Mouse (Mus musculus): ENCODE data around the gene Irf2. TPM values are rescaled to one million over a fixed set of nuclear protein-coding genes. Genes with fewer than 3 reads are reported as not detected.
A peak's percentile ranks its signal among the peaks of the same experiment; 100 is the strongest.
"Not testable (repeated sequence)": the region's sequence is repeated elsewhere in the genome, so short reads cannot be mapped to it uniquely, and the experiment has no call there.

Irf2 gene
- total RNA-seq, 2 experiments from 2014 or later, result 17.2 to 55.0 TPM

DNA sequence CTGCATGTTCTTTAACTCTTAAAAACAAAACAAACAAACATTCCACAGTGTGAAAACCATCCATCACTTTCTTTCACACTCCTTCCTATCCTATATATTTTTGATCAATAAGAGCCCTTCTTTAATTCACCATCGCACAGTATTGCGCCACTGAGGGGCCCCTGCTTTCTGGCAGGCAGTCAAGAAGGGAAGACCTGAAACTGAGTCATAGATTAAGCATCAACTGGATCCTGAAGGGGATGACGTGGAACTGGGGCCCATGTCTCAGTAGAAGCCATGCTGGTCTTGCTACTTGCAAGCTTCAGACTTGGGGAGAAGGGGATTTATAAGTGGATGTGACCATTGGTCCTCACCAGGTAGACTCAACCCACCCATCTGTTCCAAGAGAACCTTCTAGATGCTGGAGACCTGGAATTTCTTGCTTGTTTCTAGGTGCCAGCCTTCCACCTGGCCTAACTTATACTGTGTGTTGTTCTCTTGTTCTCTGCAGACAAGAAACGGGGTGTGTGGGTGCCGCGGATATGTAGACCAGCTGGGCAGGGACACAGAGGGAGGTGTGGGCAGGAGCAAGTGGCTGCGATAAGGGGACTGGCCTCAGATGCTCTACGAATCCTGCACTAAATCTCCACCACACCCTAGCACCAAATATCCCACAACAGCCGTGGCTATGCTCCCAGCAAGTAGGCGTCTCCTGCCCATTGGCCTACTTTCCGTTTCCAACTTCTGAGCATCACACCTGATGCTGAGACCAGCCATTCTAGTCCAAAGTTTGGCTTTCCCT, 18.3 kb upstream of the Irf2 start:
- peak; percentile 90 for ATAC-seq (replicated peaks; ENCODE audit: low FRiP score, low TSS enrichment, poor library complexity, severe bottlenecking)

- no peak for ATAC-seq (replicated peaks; ENCODE audit: low FRiP score, low TSS enrichment, poor library complexity, severe bottlenecking)
Measured at GRCm38 (mm10) chr8:46722536-46722935, 17.0 kb upstream of the Irf2 start.

GRCm38 (mm10) chr8:46726383-46726782, 13.1 kb upstream of the Irf2 start:
- ATAC-seq (replicated peaks; ENCODE audit: low FRiP score, low TSS enrichment, poor library complexity, severe bottlenecking), result no peak

GRCm38 (mm10) chr8:46729671-46730070, 9.9 kb upstream of the Irf2 start:
- ATAC-seq (replicated peaks; ENCODE audit: low FRiP score, low TSS enrichment, poor library complexity, severe bottlenecking), result not testable (repeated sequence)

DNA sequence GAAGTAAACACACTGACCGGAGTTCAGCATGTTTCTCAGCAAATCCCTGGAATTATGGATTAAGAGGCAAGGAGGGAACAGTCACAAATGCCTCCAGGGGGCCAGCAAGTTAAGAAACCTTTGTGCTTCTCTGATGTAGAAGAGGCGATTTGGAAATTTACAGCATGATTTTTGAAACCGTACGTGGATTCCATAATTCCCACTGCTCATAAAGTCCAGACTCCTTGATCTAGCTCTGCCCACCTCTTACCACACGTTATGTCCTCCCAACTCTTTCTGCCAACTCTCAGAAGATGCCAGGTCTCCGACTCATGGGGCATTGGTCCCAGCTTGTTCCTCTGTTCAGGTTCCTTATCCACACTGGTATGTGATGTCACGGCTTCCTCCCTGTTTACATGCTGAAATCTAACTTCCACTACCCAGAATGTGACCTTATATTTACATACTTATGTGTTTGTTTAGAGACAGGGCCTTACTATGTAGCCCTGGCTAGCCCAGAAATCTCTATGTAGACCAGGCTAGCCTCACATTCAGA, 7.1 kb upstream of the Irf2 start:
- ATAC-seq (replicated peaks; ENCODE audit: low FRiP score, low TSS enrichment, poor library complexity, severe bottlenecking), result no peak

DNA sequence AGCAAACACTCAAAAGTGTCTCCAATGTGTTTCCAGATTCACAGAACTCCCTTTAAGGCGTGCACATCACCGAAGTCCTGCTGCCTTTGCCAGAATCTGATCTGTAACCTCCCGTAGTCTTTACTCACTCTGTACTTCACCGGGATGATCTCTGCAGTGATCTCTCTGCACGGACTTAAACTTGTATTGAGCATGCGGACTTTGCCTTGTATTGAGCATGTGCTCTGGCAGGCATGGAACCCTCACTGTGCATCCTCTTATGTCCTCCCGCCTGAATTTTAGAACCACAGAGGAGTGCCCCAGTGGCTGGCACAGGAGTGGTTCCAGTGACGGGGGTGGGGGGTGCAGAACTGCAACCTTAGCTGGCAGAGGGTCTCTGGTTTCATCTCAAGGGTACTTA, 5.9 kb upstream of the Irf2 start:
- ATAC-seq (replicated peaks; ENCODE audit: low FRiP score, low TSS enrichment, poor library complexity, severe bottlenecking), result no peak

GRCm38 (mm10) chr8:46735505-46735904, 4.0 kb upstream of the Irf2 start:
- no peak for ATAC-seq (replicated peaks; ENCODE audit: low FRiP score, low TSS enrichment, poor library complexity, severe bottlenecking)

- ATAC-seq (replicated peaks; ENCODE audit: low FRiP score, low TSS enrichment, poor library complexity, severe bottlenecking), result no peak
Measured at GRCm38 (mm10) chr8:46736260-46736659, 3.3 kb upstream of the Irf2 start.

DNA sequence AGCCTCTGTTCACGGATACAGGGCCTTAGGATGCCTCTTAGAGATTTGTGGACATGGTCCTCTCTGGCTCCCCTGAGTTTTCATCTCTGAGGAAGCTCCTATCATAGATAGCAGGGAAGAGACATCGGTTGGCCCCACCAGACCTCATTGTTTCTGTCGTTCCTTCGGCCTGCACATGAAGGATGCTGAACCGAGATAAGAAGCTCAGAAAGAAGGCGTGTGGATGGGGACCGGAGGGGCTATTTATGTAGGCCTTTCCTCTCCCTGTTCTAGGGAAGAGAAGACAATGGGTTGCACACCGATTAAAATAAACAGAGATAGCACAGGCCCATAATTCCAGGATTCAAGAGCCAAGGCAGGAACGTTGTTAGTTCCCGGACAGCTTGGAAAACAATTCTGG, 2.1 kb upstream of the Irf2 start:
- ATAC-seq (replicated peaks; ENCODE audit: low FRiP score, low TSS enrichment, poor library complexity, severe bottlenecking), result peak; percentile 23

DNA sequence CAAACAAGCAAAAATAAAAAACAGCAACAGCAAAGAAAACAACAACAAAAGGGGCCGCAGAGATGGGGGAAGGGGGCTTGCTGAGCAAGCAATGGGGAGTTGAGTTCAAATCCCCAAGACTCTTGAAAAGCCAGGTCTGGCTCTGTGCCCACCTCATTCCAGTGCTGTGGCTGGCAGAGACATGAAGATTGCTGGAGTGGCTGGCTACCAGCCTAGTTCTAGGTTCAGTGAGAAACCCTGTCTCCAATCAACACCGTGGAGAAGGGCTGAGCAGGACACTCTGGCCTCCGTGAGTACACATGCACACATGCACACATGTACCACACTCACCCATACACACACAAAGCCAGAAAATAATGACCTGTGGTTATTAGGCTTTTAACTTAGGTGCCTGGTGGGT, 1.6 kb upstream of the Irf2 start:
- 0 out of 2 replicates have a peak, but pooled peaks have one; percentile 16 for ATAC-seq (replicated peaks; ENCODE audit: low FRiP score, low TSS enrichment, poor library complexity, severe bottlenecking)

DNA sequence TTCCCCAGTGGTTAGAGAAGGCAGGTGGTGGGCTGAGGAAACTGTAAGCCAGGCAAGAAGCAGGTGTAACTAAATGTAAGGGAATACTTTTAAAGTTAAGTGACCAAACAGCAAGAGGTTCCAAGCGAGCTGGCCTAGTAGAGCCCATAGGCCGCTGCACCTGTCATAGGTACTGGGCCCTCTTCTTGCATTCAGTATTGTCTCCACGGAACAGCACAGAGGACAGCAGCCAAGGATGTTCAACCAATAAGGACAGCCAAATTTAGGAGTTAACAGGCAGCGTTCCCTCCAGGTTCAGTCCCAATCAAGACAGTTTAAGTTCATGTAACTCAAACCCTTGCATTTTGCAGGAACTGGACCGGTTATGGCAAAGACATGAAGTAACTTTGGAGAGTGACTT, 931 bp upstream of the Irf2 start:
- ATAC-seq (replicated peaks; ENCODE audit: low FRiP score, low TSS enrichment, poor library complexity, severe bottlenecking), result no peak

- no peak for ATAC-seq (replicated peaks; ENCODE audit: low FRiP score, low TSS enrichment, poor library complexity, severe bottlenecking)
Measured at GRCm38 (mm10) chr8:46739956-46740512, 502 bp downstream of the Irf2 start.

GRCm38 (mm10) chr8:46740513-46741280, 1.2 kb downstream of the Irf2 start:
- ATAC-seq (replicated peaks; ENCODE audit: low FRiP score, low TSS enrichment, poor library complexity, severe bottlenecking), result peak; percentile 53

DNA sequence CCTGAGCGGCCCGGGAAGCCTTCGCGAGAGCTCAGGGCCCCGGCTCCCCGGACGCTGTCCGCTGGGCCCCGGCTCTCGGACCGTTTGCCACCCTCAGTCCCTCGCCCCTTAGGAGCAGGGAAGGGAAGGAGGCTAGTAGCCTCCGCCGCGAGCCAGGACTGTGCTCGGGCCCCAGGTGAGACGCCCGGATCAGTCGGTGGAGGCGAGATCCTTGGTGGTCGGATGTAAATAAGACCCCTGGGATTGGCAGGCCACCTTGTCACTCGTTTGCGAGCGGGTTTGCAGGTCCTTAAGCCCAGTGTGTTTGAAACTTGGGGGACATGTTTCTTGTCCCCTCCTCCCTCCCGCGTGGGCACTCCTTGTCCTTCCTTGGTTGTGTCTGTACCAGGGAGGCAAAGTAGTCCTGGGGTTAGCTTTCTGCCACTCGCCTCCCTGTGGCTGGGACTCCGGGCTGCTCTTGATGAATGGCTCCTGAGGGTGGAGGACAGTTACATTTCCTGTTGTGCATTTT, 1.8 kb downstream of the Irf2 start:
- ATAC-seq (replicated peaks; ENCODE audit: low FRiP score, low TSS enrichment, poor library complexity, severe bottlenecking), result 0 out of 2 replicates have a peak, but pooled peaks have one; percentile 20

DNA sequence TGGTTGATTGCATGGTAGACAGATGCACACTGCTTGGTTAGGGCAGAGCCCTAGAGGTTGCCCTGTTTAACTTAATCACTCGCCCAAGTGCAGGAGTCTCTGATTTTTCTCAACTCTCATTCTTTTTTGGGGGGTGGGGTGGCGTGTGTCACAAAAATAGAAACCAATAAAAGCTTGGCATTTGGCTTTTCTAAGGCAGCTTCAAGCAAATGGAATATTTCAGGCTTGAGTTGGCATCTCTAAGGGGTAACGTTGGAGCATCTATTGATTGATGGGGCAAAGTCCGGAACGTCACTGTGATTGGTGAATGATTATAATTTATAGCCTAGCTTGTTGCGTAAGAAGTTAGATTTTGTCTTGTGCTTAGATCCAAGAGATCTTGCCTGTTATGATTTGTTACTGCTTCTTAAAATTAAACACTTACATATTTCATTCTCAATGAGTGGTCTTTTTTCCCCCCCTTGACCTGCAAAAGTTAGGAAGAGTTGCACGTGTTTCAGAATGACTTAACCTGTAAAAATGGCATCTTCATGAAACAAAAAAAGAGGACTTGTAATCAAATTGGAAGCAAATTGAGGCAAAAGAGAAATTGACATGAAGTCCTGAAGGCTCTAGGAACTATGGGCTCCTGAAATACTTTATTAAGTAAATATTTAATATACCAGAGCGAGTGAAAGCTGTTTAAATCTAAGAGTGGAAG, 2.6 kb downstream of the Irf2 start:
- no peak for ATAC-seq (replicated peaks; ENCODE audit: low FRiP score, low TSS enrichment, poor library complexity, severe bottlenecking)

GRCm38 (mm10) chr8:46742691-46743082, 3.2 kb downstream of the Irf2 start:
- no peak for ATAC-seq (replicated peaks; ENCODE audit: low FRiP score, low TSS enrichment, poor library complexity, severe bottlenecking)

DNA sequence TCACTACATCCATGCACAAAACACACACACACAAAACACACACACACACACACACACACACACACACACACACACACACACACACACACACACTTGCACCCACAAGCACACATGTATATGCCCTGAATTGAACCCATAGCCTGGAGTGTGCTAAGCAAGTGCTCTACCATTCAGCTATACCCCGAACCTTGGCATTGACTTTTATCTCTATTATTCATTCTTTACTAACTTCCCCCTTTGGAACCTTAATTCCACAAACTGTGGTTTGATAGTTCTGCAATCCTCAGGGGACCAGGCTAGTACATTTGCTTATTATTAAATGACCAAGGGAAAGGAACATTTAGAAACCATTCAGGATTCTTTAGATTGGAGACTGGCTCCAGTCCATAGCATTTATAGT, 5.9 kb downstream of the Irf2 start:
- no peak for ATAC-seq (replicated peaks; ENCODE audit: low FRiP score, low TSS enrichment, poor library complexity, severe bottlenecking)

DNA sequence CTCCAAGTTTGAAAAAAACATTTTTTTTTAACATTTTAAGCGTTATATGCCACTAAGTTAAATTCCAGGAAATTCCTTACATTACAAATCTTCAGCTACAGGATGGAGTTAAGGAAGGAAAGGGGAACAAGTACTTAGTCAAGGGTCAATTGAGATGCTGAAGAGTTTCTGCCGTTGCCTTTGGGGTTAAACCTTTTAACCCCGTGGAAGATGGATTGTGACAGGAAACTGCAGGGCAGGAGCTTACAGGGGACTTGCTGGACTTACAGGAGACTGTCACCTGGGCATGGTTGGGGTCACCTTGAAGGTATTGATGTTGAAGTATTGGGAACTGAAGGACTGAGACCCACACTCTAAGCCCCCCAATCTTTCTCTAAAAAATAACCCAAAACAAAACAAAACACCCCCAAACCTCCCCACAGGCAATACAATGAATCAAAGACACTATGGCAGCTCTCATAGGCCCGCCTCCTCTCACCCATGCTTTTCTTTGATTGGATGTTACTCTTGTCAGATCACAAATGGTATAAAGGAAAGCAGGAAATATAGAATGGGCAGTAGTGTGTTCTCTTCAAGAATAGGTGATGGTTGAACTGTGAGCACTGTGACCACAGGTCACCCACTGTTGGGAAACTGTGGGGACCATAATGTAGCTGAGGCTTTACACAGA, 7.9 kb downstream of the Irf2 start:
- ATAC-seq (replicated peaks; ENCODE audit: low FRiP score, low TSS enrichment, poor library complexity, severe bottlenecking), result 0 out of 2 replicates have a peak, but pooled peaks have one; percentile 41

DNA sequence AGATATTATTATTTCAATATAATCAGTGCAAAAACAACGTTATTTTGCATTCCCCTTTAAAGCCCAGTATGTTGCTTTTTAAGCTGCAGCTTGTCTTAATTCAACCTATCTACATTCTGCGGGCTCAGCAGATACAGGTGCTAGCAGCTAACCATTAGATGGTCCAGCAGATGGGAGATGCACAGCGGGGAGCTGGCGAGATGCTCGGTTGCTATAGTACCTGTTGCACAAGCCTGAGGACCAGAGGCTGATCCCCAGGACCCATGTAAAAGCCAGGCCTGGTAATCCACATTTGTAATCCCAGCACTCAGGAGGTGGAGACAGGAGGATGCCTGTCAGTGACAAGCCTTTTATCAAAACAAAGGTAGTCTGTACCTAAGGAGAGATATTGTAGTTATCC, 10.5 kb downstream of the Irf2 start:
- ATAC-seq (replicated peaks; ENCODE audit: low FRiP score, low TSS enrichment, poor library complexity, severe bottlenecking), result no peak

All from megakaryocyte-erythroid progenitor cell, adult 5-6 weeks (primary cell).